Mouse (Mus musculus) forebrain, postnatal 0 days (tissue): ENCODE measurements at regions not wholly inside any gene's neighbourhood (a gene's known extent, or its start where the extent isn't known, plus 50 kb on each side); places are given as distances from the start of the nearest gene placed in this dataset.
"Not testable (repeated sequence)": the region's sequence is repeated elsewhere in the genome, so short reads cannot be mapped to it uniquely, and the experiment has no call there.

ENCODE experiments used
- ATAC-seq: fragments of 200-750 bp; cut with Nextera tagmentation; 2 replicates; pipeline ENCODE4 v1.8.0; 2017; ENCODE audit warnings: mild to moderate bottlenecking, moderate library complexity
- DNase-seq: peaks from one replicate; pipeline ENCODE4 v3.0.0-alpha.2; 2015
- H3K27ac ChIP-seq: fragments of 300-500 bp; sonication (generic); 2 replicates; pipeline ENCODE4 v1.5.1; 2014; ENCODE audit warnings: low read depth, mild to moderate bottlenecking, antibody characterized with exemption, low read length, moderate library complexity, mixed read lengths
- H3K27me3 ChIP-seq: fragments of 300-500 bp; sonication (generic); 2 replicates; pipeline ENCODE4 v1.6.1; 2014; ENCODE audit warnings: mild to moderate bottlenecking, low read length, mixed read lengths; ENCODE audit not compliant: insufficient read depth
- H3K36me3 ChIP-seq: fragments of 300-500 bp; sonication (generic); 2 replicates; pipeline ENCODE4 v1.6.1; 2014; ENCODE audit warnings: mild to moderate bottlenecking, moderate library complexity; ENCODE audit not compliant: insufficient read depth
- H3K4me1 ChIP-seq: fragments of 300-500 bp; sonication (generic); 2 replicates; pipeline ENCODE4 v1.6.1; 2014; ENCODE audit warnings: antibody characterized with exemption; ENCODE audit not compliant: insufficient read depth
- H3K4me2 ChIP-seq: fragments of 300-500 bp; sonication (generic); 2 replicates; pipeline ENCODE4 v1.6.1; 2014; ENCODE audit warnings: low read depth, mild to moderate bottlenecking, moderate library complexity
- H3K4me3 ChIP-seq: fragments of 300-500 bp; sonication (generic); 2 replicates; pipeline ENCODE4 v1.5.1; 2014; ENCODE audit warnings: low read depth, low read length, mixed read lengths
- H3K9ac ChIP-seq: fragments of 300-500 bp; sonication (generic); 2 replicates; pipeline ENCODE4 v1.6.1; 2014; ENCODE audit warnings: mild to moderate bottlenecking
- H3K9me3 ChIP-seq: fragments of 300-500 bp; sonication (generic); 2 replicates; pipeline ENCODE4 v1.6.1; 2016; ENCODE audit warnings: low read length
- CTCF ChIP-seq: sonication (generic); IDR thresholded peaks from 2 replicates; pipeline ENCODE4 v1.5.1; 2016; ENCODE audit warnings: antibody characterized with exemption, control low read depth, low read depth
- WGBS: fragments of 180-500 bp; shearing (Covaris S2); extraction: QIAGEN DNeasy Blood & Tissue Kit; methylation state at CpG from one replicate; pipeline ENCODE4 v1.1.7; 2014; 5-methylcytosine and 5-hydroxymethylcytosine counted together

- DNase-seq (peak; percentile 75), ATAC-seq (peak; percentile 78)
- no peaks in the 10 kb centered on the region for H3K4me1 ChIP-seq
- no peaks in the 10 kb centered on the region for H3K9me3 ChIP-seq
- H3K36me3 ChIP-seq, result no peaks in the 10 kb centered on the region
- H3K27ac ChIP-seq, result no peak overlapping the region
- H3K4me3 ChIP-seq, result no peak overlapping the region
- H3K4me2 ChIP-seq, result no peak overlapping the region
- H3K27me3 ChIP-seq, result no peaks in the 10 kb centered on the region
- TF ChIP-seq CTCF, result peak; percentile 60
- no peak overlapping the region for H3K9ac ChIP-seq
- 9% methylated on average over 3 of the region's 3 CpGs for WGBS
Measured at GRCm38 (mm10) chr3:7306800-7307199, 686.6 kb upstream of the 1700008P02Rik start.

- TF ChIP-seq CTCF, result no peak
Measured at GRCm38 (mm10) chr3:7298511-7298910, 678.3 kb upstream of the 1700008P02Rik start.

DNA sequence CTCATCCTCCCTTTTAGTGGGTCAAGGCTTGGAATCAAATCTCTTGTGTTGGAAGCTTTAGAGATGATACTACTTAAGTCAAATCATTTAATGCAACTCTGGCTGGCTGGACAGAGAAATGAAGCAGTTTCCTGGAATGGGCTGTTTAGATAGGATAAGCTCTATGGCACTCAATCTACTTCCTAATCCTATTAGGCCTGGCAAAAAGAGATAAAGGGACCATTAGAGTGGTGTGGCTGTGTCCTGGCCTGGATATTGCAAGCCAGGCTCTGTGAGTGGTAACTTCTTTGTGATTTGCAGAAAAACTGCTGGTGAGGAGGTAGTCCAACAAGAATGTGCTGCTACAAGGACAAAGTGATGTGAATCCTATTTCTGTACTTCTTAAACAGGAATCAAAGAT lies 670.8 kb upstream of the 1700008P02Rik start:
- no peak for TF ChIP-seq CTCF
- no peaks in the 10 kb centered on the region for H3K4me1 ChIP-seq
- DNase-seq (no peak), ATAC-seq (no peak)
- no peak overlapping the region for H3K4me2 ChIP-seq
- H3K27ac ChIP-seq, result no peak overlapping the region
- H3K4me3 ChIP-seq, result no peak overlapping the region
- H3K9ac ChIP-seq, result no peak overlapping the region
- no peaks in the 10 kb centered on the region for H3K36me3 ChIP-seq
- no peaks in the 10 kb centered on the region for H3K27me3 ChIP-seq
- no peaks in the 10 kb centered on the region for H3K9me3 ChIP-seq

More at GRCm38 (mm10) chr3:7298511-7298910, 678.3 kb upstream of the 1700008P02Rik start:
- Histone ChIP-seq H3K4me1 (no peaks in the 10 kb centered on the region), H3K27ac (no peak overlapping the region), H3K36me3 (no peaks in the 10 kb centered on the region), H3K4me2 (no peak overlapping the region), H3K4me3 (no peak overlapping the region), H3K9me3 (no peaks in the 10 kb centered on the region), H3K27me3 (no peaks in the 10 kb centered on the region), H3K9ac (no peak overlapping the region)
- WGBS, result 60% methylated on average over 3 of the region's 3 CpGs
- ATAC-seq, result no peak
- no peak for DNase-seq

GRCm38 (mm10) chr3:7257591-7257990 lies 637.3 kb upstream of the 1700008P02Rik start:
- Histone ChIP-seq H3K27me3 (no peaks in the 10 kb centered on the region), H3K27ac (no peak overlapping the region), H3K36me3 (no peaks in the 10 kb centered on the region), H3K9me3 (no peaks in the 10 kb centered on the region), H3K4me3 (no peak overlapping the region), H3K4me1 (no peaks in the 10 kb centered on the region), H3K9ac (no peak overlapping the region), H3K4me2 (no peak overlapping the region)
- 31% methylated on average over 3 of the region's 3 CpGs for WGBS
- DNase-seq (no peak), ATAC-seq (no peak)
- TF ChIP-seq CTCF, result no peak

GRCm38 (mm10) chr3:7248337-7248736 lies 628.1 kb upstream of the 1700008P02Rik start:
- DNase-seq (no peak), ATAC-seq (no peak)
- Histone ChIP-seq H3K9me3 (no peaks in the 10 kb centered on the region), H3K36me3 (no peaks in the 10 kb centered on the region), H3K4me1 (no peaks in the 10 kb centered on the region), H3K27me3 (no peaks in the 10 kb centered on the region), H3K27ac (no peak overlapping the region), H3K9ac (no peak overlapping the region), H3K4me2 (no peak overlapping the region), H3K4me3 (no peak overlapping the region)
- no peak for TF ChIP-seq CTCF
- WGBS, result 72% methylated on average over 4 of the region's 4 CpGs

- no peak overlapping the region for H3K27ac ChIP-seq
- TF ChIP-seq CTCF, result no peak
- no peaks in the 10 kb centered on the region for H3K36me3 ChIP-seq
- H3K9me3 ChIP-seq, result no peaks in the 10 kb centered on the region
- ATAC-seq (no peak), DNase-seq (no peak)
- H3K27me3 ChIP-seq, result no peaks in the 10 kb centered on the region
- H3K9ac ChIP-seq, result no peak overlapping the region
- no peaks in the 10 kb centered on the region for H3K4me1 ChIP-seq
- H3K4me2 ChIP-seq, result no peak overlapping the region
- WGBS, result 91% methylated on average over 2 of the region's 2 CpGs
- H3K4me3 ChIP-seq, result no peak overlapping the region
Measured at GRCm38 (mm10) chr3:7229769-7230168, 609.5 kb upstream of the 1700008P02Rik start.

DNA sequence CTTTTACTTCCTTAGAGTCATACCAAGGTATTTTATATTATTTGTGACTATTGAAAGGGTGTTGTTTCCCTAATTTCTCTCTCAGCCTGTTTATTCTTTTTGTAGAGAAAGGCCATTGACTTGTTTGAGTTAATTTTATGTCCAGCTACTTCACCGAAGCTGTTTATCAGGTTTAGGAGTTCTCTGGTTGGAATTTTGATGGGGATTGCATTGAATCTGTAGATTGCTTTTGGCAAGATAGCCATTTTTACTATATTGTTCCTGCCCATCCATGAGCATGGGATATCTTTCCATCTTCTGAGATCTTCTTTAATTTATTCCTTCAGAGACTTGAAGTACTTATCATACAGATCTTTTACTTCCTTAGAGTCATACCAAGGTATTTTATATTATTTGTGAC lies 568.3 kb upstream of the 1700008P02Rik start:
- not testable (repeated sequence) for DNase-seq, H3K9me3 ChIP-seq, H3K27me3 ChIP-seq, H3K4me1 ChIP-seq, ATAC-seq, H3K27ac ChIP-seq, H3K9ac ChIP-seq, H3K36me3 ChIP-seq, H3K4me3 ChIP-seq, H3K4me2 ChIP-seq
- 96% methylated on average over 1 of the region's 1 CpGs for WGBS

GRCm38 (mm10) chr3:7166596-7166995 lies 546.4 kb upstream of the 1700008P02Rik start:
- DNase-seq (no peak), ATAC-seq (no peak)
- H3K9me3 ChIP-seq, result no peaks in the 10 kb centered on the region
- H3K36me3 ChIP-seq, result no peaks in the 10 kb centered on the region
- H3K4me2 ChIP-seq, result no peak overlapping the region
- no peak overlapping the region for H3K4me3 ChIP-seq
- H3K4me1 ChIP-seq, result no peaks in the 10 kb centered on the region
- TF ChIP-seq CTCF, result no peak
- H3K27me3 ChIP-seq, result no peaks in the 10 kb centered on the region
- H3K27ac ChIP-seq, result no peak overlapping the region
- no peak overlapping the region for H3K9ac ChIP-seq
- 52% methylated on average over 3 of the region's 3 CpGs for WGBS
